Mouse (Mus musculus): ENCODE measurements around the gene Opcml.

The Opcml gene

DNA sequence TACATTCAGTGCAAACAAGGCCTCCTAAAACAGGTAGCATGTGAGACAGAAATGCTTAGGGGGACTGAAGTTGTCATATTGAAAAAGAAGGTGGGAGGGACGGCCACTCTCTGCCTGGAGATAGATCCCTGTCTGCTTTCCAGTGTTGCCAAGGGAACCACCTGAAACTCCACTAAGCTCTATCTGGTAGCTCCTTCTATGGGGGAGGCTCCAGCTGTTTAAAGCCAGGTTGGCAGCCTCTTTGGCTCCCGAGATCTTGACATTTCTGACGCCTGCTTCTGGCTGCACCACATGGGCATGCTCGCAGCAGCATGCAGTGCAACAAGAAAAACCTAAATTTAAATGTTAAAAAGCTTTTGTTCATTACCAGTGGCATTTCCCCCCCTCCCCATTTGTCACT lies 537.4 kb downstream of the Opcml start:
- no peak for DNase-seq (ENCODE audit: low spot score)

DNA sequence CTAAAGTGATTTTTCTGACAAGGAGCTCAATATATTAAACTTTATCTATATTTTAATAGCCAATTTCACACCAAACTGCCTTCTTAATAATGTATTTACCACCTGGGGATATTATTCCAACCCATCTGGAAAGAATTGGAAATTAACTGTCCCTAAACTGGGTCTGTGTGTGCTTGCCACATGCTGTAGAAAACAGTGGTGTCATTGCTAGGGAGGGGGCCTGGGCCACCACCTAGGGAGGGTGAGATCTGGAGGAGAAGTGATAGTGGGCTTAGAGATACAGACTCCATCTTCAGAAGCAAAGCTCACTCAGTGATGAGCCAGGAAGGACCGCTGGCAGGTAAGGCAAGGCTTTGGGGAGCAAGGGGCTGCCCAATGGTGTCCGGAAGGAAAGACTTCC lies 537.9 kb downstream of the Opcml start:
- no peak for DNase-seq (ENCODE audit: low spot score)

DNA sequence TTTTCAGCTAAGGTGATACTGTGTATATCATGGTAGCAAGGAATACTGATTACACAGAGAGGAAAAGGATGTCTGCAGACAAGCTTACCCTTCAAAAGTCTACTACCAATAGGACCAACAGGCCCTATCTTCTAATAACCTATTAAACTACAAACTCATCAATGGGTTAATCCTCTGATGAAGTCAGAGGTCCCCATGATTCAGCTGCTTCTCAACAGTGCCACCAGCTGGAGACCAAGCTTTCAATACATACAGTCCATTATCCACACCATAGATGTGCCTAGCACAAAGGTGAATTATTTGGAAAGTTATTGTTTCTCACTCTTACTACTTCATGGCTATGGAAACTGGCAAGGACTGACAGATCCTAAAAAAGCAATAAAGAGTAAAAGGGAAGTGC lies 538.9 kb downstream of the Opcml start:
- DNase-seq (ENCODE audit: low spot score): no peak

DNA sequence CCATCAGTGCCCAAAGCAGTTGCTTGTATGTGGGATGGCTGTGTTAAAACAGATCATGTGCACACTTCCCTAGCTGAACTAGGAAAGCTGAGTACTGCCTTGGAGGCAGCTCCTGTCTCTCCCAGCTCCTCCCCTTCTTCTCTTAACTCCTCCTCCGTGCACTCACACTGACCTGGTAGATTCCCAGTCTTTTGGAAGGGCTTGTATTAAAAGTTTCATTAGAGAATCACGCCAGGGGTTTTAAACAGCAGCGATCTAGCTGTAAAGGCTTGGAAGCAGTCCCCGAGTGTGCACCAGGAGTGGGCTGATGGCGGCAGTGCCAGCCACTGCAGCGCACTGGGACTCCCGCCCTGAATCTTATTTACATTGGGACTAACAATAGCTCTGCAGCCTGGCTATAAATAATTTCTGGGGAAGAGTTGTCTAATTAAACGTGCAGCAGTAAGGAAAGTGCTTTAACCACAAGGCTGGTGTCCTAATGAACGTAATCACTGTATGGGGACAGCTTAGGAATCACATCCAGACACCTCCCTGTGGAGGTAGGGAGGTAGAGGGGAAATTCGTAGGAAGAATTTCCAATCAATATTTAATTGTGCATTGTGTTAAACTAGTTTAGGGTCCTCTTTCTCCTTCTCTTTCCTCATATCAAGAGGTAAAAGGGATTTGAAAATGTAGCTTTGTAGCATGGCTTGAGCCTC lies 546.1 kb downstream of the Opcml start:
- DNase-seq (ENCODE audit: low spot score): peak; percentile 13

DNA sequence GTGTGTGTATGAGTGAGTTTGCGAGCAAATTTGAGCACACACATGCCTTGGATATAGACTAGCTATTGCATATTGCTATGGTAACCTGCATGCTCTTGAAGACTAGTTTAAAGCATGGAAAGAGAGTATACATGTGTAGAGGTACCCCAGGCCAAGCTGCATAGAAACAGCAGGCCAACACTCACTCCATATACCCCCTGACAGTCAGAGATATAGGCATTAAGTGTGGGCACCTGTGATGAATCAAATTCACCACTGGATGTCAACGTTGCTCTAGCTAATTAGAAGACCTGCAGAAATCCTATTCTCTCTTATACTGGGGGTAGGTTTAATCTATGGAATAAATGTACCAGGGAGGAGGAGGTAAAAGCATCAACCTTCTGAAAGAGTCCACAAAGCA lies 547.3 kb downstream of the Opcml start:
- DNase-seq (ENCODE audit: low spot score): no peak

DNA sequence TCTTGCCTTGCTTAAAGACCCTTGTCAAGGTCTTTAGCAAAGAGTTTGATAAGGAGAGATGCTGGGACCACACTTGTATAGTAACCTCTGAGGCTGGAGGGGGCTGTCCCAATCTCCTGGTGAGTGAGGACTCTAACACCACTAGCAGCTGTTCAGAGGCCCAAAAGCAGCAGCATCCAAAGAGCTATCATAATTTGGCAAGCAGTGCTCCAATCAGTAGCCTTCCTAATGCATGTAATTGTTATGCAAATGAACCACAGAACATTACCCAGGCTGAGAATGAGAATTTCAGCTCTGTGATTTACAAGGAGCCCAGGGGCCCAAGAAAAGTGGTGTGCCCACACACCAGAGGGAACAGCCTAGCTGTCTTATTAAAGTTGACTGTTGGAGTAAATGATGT lies 564.4 kb downstream of the Opcml start:
- DNase-seq (ENCODE audit: low spot score): no peak

DNA sequence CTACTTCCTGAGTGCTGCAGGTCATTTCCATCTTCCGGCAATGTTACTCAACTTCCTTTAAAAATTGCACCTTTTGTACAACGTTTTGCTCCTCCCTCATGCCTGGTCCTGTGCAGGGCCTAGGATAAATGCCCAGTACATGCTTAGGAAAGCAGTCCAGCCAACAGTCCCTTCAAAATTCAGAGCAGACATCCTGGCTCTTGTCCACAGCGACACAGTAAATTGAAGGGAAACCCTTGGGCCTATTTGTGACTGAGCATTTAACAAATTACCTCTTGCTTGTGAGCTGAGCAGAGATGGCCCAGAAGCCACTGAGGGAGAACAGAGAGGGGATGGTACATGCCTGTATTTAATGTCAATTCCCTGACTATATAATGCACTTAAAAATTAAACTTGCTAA lies 567.4 kb downstream of the Opcml start:
- no peak for DNase-seq (ENCODE audit: low spot score)

DNA sequence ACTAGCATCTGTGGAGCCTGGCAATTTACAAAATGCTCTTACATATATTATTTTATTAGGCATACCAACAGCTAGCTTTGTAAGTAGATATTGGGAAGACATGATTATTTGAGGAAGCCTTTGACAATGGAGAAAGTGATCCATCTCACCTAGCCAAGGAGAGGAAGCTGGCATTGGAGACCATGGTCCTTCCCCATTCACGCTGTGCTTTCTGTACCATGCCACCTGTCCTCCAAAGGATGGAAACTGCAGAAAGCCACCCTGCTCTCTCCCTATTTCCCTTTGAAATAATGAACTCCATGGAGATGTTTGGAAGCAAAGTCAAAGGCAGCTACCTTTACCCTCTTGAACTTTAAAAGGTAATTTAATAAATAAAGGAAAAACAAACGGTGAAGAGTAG lies 570.1 kb downstream of the Opcml start:
- DNase-seq (ENCODE audit: low spot score): no peak

DNA sequence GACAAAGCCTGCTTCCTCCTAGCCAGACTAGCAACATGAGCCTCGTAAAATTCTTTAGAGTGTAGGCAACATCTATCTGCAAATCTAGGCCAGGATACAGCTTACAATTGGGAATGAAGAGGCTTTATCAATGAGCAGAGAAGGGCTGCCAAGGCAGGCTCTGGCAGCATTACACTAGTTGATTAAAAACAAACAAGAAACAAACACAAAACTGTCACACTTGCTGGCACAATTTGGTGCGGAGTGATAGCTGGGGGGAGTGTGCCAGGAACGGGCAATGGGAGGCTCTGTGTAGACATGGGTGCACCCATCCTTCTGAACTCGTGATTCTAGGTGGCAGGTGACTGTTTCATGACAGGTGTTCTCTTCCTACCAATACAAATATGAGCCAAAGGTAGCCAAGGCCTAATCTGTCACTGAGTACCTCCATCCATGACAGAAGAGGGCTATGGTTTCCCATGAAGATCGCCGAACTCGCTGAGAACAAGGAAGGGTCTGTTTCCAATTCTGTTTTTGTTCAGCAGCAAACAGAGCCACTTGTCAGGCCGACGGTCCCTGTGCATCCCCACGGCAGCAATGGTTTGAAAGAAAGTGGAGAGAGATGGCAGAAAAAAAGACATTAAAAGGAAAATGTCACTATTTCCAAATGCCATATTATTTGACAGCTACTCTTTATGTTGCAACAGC lies 574.0 kb downstream of the Opcml start:
- no peak for DNase-seq (ENCODE audit: low spot score)

DNA sequence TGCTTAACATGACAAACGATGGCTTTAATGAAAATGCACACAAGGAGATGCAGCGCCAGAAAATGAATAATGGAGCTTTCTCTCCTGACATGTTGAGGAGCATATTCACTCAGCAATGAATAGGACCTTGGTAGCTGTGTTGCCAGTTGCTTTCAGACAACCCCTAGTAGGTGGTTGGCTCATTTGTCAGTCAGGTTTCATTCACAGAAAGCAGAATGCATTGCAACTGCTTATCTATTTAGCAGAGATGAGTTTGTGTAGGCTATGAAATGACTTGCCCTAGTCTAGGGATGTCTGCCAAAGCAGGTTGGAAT lies 574.5 kb downstream of the Opcml start:
- no peak for DNase-seq (ENCODE audit: low spot score)

DNA sequence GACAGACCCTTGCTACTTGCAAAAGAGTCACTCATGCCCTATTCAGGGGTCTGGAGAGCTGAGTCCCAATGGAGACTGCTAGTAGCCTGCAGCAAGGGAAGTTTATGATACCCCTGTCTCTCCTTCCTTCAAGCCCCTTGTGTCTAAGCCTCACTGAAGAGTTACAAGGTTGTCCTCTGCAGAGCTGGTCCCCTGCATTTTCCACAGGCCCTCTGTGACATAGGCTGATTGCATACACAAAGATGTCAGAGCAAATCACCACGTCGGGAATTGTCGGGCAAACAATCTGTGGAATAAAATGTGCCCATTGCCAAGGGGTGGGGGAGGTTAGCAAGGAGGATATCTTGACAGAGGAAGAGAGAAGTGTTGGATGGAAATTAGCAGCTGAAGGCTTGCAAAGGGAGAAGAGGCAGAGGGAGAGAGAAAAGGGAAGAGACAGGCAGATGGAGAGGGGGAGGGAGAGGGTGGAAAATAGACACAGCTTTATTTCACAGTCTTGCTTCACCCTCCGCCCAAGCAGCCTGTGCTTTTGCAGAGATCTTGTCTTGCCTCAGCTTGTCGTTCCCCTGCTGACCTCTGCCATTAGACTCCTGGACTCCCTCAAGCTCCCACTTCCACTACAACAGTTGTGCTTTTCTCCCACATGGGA lies 596.1 kb downstream of the Opcml start:
- no peak for DNase-seq (ENCODE audit: low spot score)

DNA sequence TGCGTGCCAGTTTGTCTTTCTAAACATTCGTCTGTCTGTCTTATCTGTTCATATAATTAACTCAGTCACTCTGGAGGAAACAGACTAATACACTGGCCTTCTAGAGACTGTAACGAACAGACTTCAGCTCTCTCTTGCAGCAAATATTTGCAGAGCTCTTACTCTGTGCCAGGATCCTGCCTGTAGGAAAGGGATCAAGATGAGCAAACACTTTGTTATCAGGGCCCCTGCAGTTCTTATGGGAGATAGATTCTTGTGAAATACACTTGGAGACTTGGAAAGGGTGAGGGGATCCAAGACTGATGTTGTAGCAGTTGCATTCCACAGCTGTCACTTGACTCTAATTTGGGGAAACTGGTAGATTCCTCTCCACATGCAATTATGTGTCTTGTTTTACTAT lies 604.6 kb downstream of the Opcml start:
- DNase-seq (ENCODE audit: low spot score): no peak

DNA sequence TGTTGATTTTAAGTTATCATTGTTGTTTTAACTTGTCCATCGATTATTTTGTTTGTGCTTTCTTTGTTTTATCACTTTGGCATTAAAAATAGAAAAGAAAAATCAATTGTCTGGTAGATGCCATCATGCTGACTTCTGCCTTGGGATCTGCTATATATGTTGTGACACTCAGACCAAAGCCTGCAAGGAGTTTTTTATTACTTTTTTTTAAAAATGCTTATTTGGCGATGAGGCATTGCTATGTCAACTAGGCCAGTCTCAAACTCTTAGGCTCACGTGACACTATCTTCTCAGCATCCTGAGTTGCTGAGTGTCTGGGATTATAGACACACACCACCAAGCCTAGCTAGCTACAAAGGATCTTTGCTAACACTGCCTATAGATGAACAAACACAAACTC lies 605.1 kb downstream of the Opcml start:
- no peak for DNase-seq (ENCODE audit: low spot score)

DNA sequence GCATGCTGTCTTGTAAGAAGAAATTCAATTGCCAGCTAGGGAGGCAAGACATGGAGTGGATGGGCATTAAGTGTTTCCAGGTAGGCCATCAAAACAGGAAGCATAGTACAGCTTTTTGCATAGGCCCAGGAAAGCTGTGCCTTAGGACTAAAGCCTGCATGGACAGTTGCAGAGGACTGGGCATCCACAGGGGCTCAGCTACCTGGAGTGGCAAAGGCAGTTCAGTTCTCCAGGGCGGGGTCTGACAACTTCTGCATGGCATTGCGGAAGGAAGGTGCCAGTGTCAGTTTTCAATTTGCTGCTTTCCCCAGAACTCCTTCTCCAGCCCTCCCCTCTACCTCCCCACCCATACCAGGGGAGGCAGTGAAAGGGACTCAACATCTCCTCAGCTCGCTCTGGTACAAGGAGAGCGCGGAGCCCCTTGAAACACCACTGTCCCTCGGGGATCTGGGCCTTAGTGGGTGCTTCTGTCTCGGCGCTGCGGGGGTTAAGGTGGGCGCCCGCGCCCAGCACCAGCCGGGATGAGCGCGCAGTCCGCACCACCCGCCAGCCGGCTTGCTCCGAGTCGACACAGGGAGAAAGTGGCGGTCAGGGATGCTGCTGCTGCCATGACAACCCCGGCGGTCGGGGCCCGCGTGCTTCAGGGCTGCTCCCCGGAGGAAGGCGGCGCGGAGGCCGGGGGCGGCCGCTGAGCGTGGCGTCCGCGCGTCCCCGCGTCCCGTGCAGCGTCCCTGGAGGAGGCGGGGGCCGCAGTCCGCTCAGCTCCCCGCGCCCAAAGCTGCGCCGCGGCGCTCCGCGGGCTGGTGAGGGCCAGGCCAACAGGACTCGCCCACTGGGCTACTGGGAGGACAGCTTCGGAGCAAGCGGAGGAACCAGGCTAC lies 612.4 kb downstream of the Opcml start:
- peak; percentile 69 for DNase-seq (ENCODE audit: low spot score)

DNA sequence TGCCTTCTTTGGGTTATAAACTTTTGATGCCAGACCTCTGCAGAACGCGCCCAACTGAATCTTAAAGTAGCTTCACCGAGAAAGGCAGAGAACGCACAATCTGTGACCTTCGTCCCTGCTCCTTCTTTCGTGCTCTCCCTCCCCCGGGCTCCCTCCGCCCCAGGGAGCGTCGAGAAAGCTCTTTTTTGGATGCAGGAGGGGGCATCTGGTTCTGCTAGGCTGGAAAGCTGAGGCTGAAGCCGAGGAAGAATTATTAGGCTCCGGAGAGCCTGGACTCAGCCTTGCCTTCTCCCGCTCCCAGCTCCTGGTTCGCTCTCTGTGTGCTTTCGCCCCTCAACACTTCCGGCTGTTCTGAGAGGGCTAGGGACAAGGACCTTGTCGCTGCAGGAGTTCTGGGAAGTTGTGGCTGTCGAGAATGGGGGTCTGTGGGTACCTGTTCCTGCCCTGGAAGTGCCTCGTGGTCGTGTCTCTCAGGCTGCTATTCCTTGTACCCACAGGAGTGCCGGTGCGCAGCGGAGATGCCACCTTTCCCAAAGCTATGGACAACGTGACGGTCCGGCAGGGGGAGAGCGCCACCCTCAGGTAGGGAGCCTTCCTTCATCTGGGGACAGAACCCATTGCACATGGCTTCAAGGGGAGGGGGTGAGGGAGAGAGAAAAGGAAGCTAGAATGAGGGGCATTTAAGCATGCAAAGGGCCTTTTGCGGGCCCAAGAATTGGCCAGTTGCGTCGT lies 613.4 kb downstream of the Opcml start:
- DNase-seq (ENCODE audit: low spot score): peak; percentile 87

DNA sequence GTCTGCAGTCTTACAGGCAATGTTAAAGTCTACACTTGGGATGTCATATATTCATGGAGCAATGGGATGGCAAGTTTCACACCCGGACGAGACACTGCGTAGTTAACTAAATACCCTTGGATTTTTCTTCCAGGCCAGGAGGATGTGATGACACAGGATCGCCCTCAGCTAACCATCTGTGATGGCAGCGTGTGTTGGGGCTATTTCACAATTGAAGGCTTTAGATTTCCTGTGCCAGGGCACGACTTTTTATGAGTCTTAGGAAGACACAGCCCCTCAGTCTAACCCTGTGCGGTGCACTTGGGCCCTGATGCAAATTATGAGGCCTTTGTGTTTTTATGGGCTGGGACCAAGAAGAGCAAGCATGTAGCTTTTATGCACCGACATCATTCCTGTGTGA lies 614.0 kb downstream of the Opcml start:
- DNase-seq (ENCODE audit: low spot score): no peak

DNA sequence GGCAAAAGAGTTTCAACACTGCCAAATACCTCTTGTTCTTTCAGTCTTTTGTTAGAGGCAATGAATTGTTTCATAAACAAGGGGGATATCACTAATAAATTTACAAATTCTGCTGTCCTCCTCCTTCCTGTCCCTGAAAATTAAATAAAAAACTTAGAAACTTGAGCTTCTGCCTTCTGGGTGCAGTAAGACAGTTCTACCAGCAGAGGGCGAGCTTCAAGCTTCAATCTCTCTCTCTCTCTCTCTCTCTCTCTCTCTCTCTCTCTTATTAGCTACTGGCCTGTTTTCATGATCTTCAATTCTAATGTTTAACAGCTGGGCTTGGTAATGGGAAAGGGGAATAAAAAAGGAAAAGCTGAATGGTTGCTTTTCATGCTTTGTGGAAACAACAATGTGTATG lies 615.2 kb downstream of the Opcml start:
- peak; percentile 62 for DNase-seq (ENCODE audit: low spot score)

DNA sequence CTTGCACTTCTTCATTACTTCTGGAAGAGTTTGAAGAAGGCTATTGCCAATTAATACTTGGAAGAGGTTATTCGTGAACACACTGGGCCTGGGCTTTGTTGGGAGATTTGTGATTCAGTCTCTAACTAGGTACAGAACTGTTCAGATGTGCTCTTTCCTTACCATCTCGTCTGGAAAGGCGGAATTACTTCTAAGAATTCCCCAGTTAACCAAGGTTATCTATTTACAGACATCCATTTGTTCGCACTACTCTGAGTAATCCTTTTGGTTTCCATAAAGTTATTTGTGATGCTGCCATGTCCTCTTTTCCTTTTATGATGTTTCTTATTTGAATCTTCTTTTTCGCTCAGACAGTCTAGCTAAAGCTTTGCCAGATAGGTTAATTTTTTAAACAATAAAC lies 630.2 kb downstream of the Opcml start:
- DNase-seq (ENCODE audit: low spot score): no peak

DNA sequence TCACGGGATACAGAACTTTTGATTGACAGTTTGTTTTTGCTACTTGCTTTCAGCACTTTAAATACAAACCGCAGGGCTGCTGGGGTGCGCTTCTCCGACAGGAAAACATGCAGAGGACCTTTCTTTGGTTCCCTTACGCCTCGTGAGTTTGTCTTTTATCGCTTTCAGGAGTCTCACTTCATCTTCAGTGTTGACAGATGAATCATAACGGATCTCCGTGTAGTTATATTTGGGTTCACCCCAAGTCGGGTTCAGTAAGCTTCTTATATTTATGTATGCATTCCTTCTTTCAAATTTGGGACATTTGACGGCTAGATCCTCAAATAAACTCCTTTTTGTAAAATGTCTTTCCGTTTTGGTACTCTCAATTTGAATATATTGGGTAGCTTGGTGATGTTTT lies 632.8 kb downstream of the Opcml start:
- DNase-seq (ENCODE audit: low spot score): no peak

DNA sequence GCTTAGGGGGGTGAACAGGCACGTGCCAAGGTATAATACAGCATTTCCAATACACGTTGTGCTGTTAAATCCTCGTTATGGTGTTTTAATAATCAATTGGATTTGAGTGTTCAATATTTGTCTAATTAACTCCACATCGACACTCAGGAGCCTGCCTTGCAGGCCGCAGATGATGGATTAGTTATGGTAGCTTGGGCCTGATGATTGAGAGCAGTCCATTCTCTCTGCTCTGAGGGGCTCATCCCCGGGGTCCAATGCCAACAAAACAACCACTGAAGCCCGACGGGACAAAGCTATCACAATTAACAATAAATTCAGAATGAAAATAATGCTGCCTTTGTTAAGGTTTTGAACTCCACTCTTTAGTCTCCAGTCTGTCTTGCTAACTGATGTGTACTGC lies 641.6 kb downstream of the Opcml start:
- peak; percentile 13 for DNase-seq (ENCODE audit: low spot score)

DNA sequence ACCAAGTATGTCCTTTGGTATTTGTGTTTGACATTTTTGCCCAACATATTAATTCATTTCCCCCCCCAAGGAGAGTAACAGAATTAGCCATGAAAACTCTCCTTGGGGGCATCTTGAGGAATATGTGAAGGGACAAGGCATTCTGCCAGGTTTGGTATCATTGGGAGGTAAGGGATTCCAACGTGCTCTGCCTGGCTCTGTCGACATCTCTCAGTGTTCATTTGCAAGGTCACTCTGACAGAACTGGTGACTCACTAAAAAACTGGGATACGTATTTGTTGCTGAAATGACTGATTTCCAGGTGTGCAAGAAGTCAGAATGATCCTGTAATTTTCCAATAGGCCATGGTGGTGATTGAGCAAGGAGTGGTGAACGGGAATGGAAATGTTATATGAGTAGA lies 648.2 kb downstream of the Opcml start:
- no peak for DNase-seq (ENCODE audit: low spot score)
